Mouse (Mus musculus) adrenal gland, adult 8-10 months (tissue): ENCODE results near the gene Dok5. TPM values are rescaled to one million over a fixed set of nuclear protein-coding genes. Genes with fewer than 3 reads are reported as not detected.

ENCODE experiments used
- DNase-seq: peaks from one replicate; pipeline ENCODE4 v3.0.0; 2022
- total RNA-seq, 4 experiments: library from RNA; stranded (reverse); gene quantifications; 2 replicates each; pipeline ENCODE4 v1.2.4; 2022

The Dok5 gene
- total RNA-seq, 4 experiments from 2014 or later = 0.25 to 0.84 (median 0.62) TPM

- no peak for DNase-seq
Observed at GRCm38 (mm10) chr2:170802984-170803383, 71.4 kb downstream of the Dok5 start.

- DNase-seq = no peak
Observed at GRCm38 (mm10) chr2:170807555-170808258, 76.1 kb downstream of the Dok5 start.

- DNase-seq = no peak
Observed at GRCm38 (mm10) chr2:170808259-170808789, 76.7 kb downstream of the Dok5 start.

GRCm38 (mm10) chr2:170811356-170811755 is 79.7 kb downstream of the Dok5 start:
- DNase-seq = no peak

- no peak for DNase-seq
Observed at GRCm38 (mm10) chr2:170816302-170816701, 84.7 kb downstream of the Dok5 start.

- DNase-seq = no peak
Observed at GRCm38 (mm10) chr2:170817112-170817703, 85.6 kb downstream of the Dok5 start.

- DNase-seq = peak; percentile 61
Observed at GRCm38 (mm10) chr2:170826821-170827441, 95.3 kb downstream of the Dok5 start.

- DNase-seq = no peak
Observed at GRCm38 (mm10) chr2:170828757-170829156, 97.2 kb downstream of the Dok5 start.

GRCm38 (mm10) chr2:170829191-170829611 is 97.6 kb downstream of the Dok5 start:
- DNase-seq = no peak

- no peak for DNase-seq
Observed at GRCm38 (mm10) chr2:170829988-170830387, 98.4 kb downstream of the Dok5 start.

GRCm38 (mm10) chr2:170836862-170837261 is 105.3 kb downstream of the Dok5 start:
- no peak for DNase-seq

- no peak for DNase-seq
Observed at GRCm38 (mm10) chr2:170837363-170837762, 105.8 kb downstream of the Dok5 start.

GRCm38 (mm10) chr2:170837824-170838557 is 106.4 kb downstream of the Dok5 start:
- DNase-seq = peak; percentile 47

- no peak for DNase-seq
Observed at GRCm38 (mm10) chr2:170841441-170841965, 109.9 kb downstream of the Dok5 start.

GRCm38 (mm10) chr2:170845511-170845910 is 113.9 kb downstream of the Dok5 start:
- no peak for DNase-seq

- no peak for DNase-seq
Observed at GRCm38 (mm10) chr2:170850058-170850457, 118.5 kb downstream of the Dok5 start.

GRCm38 (mm10) chr2:170852337-170852736 is 120.7 kb downstream of the Dok5 start:
- no peak for DNase-seq

GRCm38 (mm10) chr2:170855210-170855609 is 123.6 kb downstream of the Dok5 start:
- DNase-seq = no peak

- no peak for DNase-seq
Observed at GRCm38 (mm10) chr2:170856085-170856484, 124.5 kb downstream of the Dok5 start.

- DNase-seq = no peak
Observed at GRCm38 (mm10) chr2:170857507-170857906, 125.9 kb downstream of the Dok5 start.

- DNase-seq = no peak
Observed at GRCm38 (mm10) chr2:170858640-170859039, 127.0 kb downstream of the Dok5 start.

GRCm38 (mm10) chr2:170860576-170860975 is 129.0 kb downstream of the Dok5 start:
- no peak for DNase-seq
